Mouse (Mus musculus): Measurements from ENCODE around the gene Mmp9. TPM values are rescaled to one million over a fixed set of nuclear protein-coding genes. Genes with fewer than 3 reads are reported as not detected.

Mmp9 gene
- polyA plus RNA-seq, 1 experiment, result 32.8 TPM

DNA sequence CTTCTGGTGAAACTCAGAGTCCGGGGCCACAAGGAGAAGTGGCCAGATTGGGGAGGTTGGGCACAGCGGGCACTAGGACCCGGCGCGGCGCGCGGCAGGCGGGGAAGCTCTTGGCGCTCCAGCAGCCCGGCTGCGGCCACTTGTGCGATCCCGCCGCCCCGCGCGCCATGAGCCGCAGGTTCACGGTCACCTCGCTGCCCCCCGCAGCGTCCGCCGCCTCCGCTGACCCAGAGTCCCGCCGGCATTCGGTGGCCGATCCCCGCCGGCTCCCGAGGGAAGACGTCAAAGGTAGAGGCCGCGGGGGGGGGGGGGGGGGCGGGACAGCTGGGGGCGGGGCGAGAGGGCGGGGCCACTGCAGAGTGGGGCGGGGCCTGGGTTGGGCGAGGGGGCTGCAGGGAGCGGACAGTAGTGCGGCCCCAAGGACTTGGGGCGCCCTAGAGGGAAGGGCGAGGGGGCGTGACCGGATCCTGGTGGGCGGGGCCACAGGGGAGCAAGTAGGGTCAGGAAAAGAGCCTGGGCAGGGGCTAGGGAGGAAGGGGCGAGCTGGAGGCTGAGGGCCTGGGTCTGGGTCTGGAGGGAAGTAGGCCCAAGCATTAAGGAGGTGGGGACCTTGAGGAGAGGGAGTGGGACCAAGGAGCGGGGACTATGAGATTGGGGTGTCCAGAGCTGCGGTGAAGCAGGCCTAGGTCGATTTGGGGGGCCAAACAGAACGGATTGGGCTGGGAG, 20.3 kb downstream of the Mmp9 start, which contains the start of gene Slc12a5:
Gene Slc12a5 (plus strand): TSS at position 87 of the 726 bp plus-strand sequence.
- no peak for TF ChIP-seq CTCF (IDR thresholded peaks at IDR 0.05; ENCODE audit: borderline replicate concordance, extremely low read depth, insufficient read depth, insufficient read length)
- no peak; the same call in 1 of the 2 replicates for TF ChIP-seq POLR2A (IDR thresholded peaks at IDR 0.05; ENCODE audit: borderline replicate concordance, extremely low read depth, insufficient read depth, insufficient read length, poor library complexity, severe bottlenecking)
- DNase-seq (ENCODE audit: low read depth), result peak; percentile 84

DNA sequence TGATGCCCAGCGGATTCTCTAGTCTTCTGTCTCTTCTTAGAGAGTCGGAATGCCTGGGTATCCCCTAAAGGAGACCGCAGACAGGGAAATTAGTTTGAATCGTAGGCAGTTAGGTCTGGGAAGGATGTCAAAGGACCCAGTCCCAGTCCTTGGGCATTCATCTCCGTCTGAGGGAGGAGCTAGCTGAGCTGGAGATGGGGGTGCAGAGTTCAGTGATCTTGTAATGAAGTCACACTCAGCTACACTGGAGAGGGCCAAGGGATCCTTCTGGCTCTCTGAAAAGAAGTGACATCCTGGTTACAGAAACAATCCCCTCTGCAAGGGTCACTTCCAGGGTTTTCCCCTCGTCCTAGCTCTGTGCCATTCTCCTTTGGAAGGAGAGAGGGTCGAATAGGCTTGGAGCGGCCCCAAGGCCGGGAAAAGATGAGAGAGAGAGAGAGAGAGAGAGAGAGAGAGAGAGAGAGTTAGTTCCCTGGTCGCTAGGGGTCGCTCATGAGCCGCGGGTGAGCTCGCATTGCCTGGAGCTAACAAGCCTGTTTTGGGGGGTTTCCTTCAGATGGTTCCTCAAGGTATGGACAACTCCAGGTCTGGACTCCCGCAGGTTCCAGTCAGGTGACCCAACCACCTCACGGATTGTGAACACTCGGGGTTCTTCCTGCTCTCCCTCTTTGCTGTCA, 21.1 kb downstream of the Mmp9 start:
- TF ChIP-seq POLR2A (IDR thresholded peaks at IDR 0.05; ENCODE audit: borderline replicate concordance, extremely low read depth, insufficient read depth, insufficient read length, poor library complexity, severe bottlenecking), result no peak
- TF ChIP-seq CTCF (IDR thresholded peaks at IDR 0.05; ENCODE audit: borderline replicate concordance, extremely low read depth, insufficient read depth, insufficient read length), result peak; percentile 82
- peak; percentile 78 for DNase-seq (ENCODE audit: low read depth)

DNA sequence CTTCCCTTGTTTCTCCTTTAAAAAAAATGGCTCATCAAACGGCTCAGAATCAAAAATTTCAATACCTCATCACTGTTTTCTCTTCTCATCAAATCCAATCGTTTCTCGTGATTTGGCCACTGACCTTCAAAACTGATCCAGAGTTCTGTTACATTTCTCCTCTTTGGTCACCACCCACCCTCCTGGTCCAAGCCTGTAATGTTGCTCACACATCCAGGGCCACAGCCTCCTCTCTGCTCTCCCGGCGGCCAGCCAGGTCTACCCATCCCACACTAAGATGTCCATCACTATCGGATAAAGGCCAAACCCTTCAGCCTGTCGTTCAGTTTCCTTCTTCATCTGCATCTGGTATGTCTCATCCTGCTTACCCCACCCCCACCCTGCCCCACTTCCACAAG, 21.6 kb downstream of the Mmp9 start:
- DNase-seq (ENCODE audit: low read depth), result no peak
- TF ChIP-seq CTCF (IDR thresholded peaks at IDR 0.05; ENCODE audit: borderline replicate concordance, extremely low read depth, insufficient read depth, insufficient read length), result no peak
- no peak for TF ChIP-seq POLR2A (IDR thresholded peaks at IDR 0.05; ENCODE audit: borderline replicate concordance, extremely low read depth, insufficient read depth, insufficient read length, poor library complexity, severe bottlenecking)

DNA sequence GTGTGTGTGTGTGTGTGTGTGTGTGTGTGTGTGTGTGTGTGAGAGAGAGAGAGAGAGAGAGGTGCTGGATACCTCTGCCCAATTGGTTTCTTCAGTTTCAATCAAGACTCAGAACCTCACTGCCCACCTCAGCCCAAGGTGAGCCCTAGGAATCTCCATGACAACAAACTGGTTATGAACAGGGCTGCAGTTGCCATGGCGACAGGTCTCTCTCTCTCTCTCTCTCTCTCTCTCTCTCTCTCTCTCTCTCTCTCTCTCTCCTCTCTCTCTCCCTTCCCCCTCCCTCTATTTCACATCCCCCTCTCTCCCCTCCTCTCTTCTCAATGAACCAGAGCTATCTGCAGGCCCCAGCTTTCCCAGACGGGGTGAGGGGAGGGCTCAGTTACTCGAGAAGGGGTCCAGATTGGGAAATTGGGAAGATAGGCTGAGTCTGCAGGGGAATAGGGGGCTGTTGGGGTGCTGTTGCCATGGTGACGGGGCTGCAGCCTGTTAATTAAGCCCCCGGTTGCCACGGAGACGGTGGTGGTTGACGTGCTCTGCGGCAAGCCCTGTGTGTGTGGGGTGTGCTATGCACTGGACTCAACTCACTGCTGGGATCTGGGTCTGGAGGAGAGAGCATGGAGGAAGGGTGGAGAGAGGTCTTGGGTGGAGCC, 23.8 kb downstream of the Mmp9 start:
- DNase-seq (ENCODE audit: low read depth), result peak; percentile 95
- TF ChIP-seq CTCF (IDR thresholded peaks at IDR 0.05; ENCODE audit: borderline replicate concordance, extremely low read depth, insufficient read depth, insufficient read length) (no peak), POLR2A (IDR thresholded peaks at IDR 0.05; ENCODE audit: borderline replicate concordance, extremely low read depth, insufficient read depth, insufficient read length, poor library complexity, severe bottlenecking) (no peak)

DNA sequence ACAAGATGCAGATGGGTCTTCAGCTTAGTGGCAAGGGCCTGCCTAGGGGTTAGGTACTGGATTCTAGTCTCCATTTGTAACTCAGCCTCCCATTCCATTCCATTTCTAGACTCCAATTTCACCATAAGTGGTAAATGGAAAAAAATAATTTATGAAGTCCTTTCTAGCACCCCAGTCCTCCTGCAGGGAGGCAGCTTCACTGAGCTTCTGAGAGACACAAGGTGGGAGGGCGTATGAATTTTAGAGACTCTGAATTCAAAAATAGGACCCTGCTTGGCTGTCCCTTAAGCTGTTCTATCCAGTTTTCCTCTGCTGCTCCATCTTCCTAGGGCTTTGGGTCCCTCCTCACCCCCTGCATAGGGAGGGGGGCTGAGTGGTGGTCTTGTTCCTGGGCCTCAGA, 24.4 kb downstream of the Mmp9 start:
- TF ChIP-seq POLR2A (IDR thresholded peaks at IDR 0.05; ENCODE audit: borderline replicate concordance, extremely low read depth, insufficient read depth, insufficient read length, poor library complexity, severe bottlenecking) (no peak), CTCF (IDR thresholded peaks at IDR 0.05; ENCODE audit: borderline replicate concordance, extremely low read depth, insufficient read depth, insufficient read length) (no peak)
- no peak for DNase-seq (ENCODE audit: low read depth)

DNA sequence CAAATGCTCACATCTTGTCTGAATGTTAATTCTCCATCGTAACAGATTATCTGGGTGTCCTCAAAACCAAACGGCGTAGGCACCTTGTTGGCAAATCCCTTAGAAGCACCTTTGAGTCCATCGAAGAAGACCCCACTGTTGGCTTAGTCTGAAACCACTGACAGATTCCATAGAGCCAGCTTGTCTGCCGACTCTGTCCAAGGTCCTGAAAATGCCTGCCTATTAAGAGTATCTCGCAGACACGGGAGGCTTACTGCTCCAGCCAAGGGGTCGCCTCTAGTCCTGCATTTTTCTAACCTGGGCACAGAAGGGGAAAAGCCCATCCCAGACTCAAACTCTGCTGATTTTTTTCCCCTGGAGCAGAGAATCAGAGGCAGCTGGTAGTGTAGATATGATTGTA, 25.8 kb downstream of the Mmp9 start:
- peak; percentile 53 for DNase-seq (ENCODE audit: low read depth)
- no peak for TF ChIP-seq CTCF (IDR thresholded peaks at IDR 0.05; ENCODE audit: borderline replicate concordance, extremely low read depth, insufficient read depth, insufficient read length)

DNA sequence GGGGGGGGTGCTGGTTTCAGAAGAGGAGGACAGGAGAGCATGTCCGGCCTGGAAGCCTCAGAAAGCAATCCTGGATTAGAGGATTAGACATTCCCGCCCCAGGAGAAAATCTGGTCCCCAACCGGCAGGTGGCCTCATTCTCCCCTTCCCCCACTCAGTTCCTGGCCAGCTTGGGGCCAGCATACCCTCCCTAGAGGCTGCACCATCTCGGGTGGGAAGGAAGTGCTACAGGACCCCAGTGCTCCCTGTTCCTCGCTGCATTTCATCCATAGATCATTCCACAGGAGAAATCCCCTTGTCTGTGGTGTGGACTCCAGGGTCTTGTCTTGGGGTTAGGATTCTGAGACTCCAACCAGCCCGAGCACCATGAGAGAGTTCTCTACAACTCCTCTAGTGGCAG, 26.6 kb downstream of the Mmp9 start:
- TF ChIP-seq CTCF (IDR thresholded peaks at IDR 0.05; ENCODE audit: borderline replicate concordance, extremely low read depth, insufficient read depth, insufficient read length), result peak; percentile 26; the same call in 1 of the 2 replicates
- TF ChIP-seq POLR2A (IDR thresholded peaks at IDR 0.05; ENCODE audit: borderline replicate concordance, extremely low read depth, insufficient read depth, insufficient read length, poor library complexity, severe bottlenecking), result no peak
- no peak for DNase-seq (ENCODE audit: low read depth)

DNA sequence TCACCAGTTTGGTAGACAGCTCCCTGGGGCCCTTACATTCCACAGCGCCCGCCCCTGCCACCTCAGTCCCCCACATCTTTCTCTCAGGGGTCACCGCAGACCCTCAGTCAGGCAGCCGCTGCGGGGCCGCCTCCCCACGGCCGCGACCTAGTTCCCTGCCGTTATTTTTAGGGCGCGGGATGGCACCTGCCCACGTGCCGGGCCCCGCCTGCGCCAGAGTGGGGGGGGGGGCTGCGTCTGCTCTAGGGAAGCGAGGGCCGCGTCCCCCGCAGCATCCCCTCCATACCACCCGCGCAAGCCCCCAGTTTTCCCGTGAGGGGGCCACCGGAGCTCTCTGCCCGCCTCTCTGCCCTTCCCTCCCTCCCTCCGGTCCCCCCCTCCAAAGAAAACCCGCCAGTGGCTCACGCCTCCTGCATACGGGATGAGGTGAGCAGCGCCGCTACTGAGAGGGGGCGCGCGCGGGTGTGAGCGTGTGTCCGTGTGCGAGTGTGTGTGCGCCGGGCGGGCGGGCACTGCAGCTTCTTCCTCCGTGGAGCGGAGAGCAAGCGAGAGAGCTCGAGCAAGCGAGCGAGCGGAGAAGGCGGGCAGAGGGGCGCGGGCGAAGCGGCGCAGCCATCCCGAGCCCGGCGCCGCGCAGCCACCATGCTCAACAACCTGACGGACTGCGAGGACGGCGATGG, 27.3 kb downstream of the Mmp9 start:
- peak; percentile 88 for DNase-seq (ENCODE audit: low read depth)
- TF ChIP-seq POLR2A (IDR thresholded peaks at IDR 0.05; ENCODE audit: borderline replicate concordance, extremely low read depth, insufficient read depth, insufficient read length, poor library complexity, severe bottlenecking) (no peak), CTCF (IDR thresholded peaks at IDR 0.05; ENCODE audit: borderline replicate concordance, extremely low read depth, insufficient read depth, insufficient read length) (no peak)

DNA sequence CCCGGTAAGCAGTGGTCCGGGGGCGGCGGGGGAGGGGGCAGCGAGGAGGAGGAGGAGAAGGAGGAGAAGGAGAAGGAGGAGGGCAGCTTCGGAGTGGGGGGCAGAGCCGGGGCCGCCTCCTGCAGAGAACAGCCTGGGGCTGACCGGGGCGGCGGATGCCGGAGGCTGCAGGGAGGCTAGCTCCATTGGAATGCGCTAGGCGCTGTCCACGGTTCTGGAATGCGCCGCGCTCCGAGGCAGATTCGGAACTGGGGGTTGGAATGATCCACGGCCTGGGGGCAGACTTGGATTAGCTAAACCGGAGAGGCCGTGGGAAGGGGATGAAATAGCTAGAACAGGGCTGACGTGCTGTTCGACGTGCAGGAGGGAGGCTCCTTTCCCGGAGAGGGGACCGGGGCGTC, 27.9 kb downstream of the Mmp9 start:
- peak; percentile 66 for DNase-seq (ENCODE audit: low read depth)
- TF ChIP-seq CTCF (IDR thresholded peaks at IDR 0.05; ENCODE audit: borderline replicate concordance, extremely low read depth, insufficient read depth, insufficient read length) (no peak), POLR2A (IDR thresholded peaks at IDR 0.05; ENCODE audit: borderline replicate concordance, extremely low read depth, insufficient read depth, insufficient read length, poor library complexity, severe bottlenecking) (no peak)

DNA sequence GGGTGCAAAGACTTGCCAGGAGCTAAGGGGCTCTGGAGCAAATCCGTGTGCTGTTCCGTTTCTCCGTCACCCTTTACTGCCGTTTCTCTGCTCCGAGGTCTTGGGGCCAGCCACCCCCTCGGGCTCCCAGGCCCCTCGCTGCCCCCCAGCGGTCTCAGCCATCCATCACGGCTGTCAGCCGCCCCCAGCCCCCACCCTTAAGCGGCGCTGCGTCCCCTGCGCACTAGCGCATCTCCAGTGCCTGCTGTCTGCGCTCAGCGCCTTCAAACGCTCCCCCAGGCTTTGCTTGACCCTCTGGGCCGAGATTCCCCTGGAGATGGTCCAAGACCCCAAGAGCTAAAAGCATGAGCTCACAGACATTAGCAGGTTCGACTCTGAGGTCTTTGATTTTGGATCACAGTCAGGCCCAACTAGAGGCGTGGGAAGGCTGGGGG, 28.8 kb downstream of the Mmp9 start:
- no peak for DNase-seq (ENCODE audit: low read depth)
- TF ChIP-seq POLR2A (IDR thresholded peaks at IDR 0.05; ENCODE audit: borderline replicate concordance, extremely low read depth, insufficient read depth, insufficient read length, poor library complexity, severe bottlenecking) (no peak), CTCF (IDR thresholded peaks at IDR 0.05; ENCODE audit: borderline replicate concordance, extremely low read depth, insufficient read depth, insufficient read length) (no peak)

DNA sequence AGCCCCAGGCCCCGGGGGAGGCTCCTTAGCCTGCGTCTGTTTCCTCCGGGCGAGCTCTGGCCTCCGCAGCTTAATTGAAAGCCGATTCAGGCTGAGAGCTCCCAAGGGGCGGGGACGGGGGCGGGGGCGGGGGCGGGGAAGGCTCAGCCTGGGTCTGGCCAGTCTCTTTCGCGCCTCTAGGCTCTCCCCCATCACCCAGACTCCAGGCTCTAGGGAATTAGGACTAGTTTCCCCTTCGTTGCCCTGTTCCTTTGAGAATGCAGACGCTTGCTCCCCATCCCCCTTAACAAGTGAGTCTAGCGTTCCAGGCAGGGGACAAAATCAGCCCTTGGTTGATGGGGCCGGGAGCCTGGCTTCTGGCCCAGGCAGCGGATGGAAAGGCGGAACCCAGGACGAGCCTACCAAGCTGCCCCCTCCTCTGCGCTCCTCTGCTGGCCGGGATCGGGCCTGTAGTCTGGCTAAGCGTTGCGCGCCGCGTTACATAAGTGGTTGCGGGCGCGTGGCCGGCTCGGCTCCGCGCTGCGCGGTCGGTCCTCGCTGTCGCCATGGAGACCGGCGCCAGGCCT, 30.1 kb downstream of the Mmp9 start:
- peak; percentile 82 for DNase-seq (ENCODE audit: low read depth)
- TF ChIP-seq CTCF (IDR thresholded peaks at IDR 0.05; ENCODE audit: borderline replicate concordance, extremely low read depth, insufficient read depth, insufficient read length) (no peak), POLR2A (IDR thresholded peaks at IDR 0.05; ENCODE audit: borderline replicate concordance, extremely low read depth, insufficient read depth, insufficient read length, poor library complexity, severe bottlenecking) (no peak)

Data from brain, embryonic 14.5 days (tissue).